Mouse (Mus musculus): ENCODE results near the gene Nol3. TPM values are rescaled to one million over a fixed set of nuclear protein-coding genes. Genes with fewer than 3 reads are reported as not detected.

Gene Nol3
- polyA plus RNA-seq, 1 experiment from 2014 or later, result 2.8 TPM

GRCm38 (mm10) chr8:105304325-105305210, 28.6 kb downstream of the Nol3 start:
- ATAC-seq (ENCODE audit: insufficient number of reproducible peaks, insufficient read depth, low FRiP score, low TSS enrichment, low read depth), result no peak
- H3K27ac ChIP-seq, result peak overlapping the region; percentile 80
- WGBS, result 49% methylated on average over 9 of the region's 9 CpGs

GRCm38 (mm10) chr8:105305211-105306145, 29.5 kb downstream of the Nol3 start, which contains the start of gene Elmo3:
Elmo3 (plus strand) TSS chr8:105305601.
- peak; percentile 60 for ATAC-seq (ENCODE audit: insufficient number of reproducible peaks, insufficient read depth, low FRiP score, low TSS enrichment, low read depth)
- Histone ChIP-seq H3K4me2 (peak within 1 kb of the TSS; percentile 71), H3K9me3 (no peaks in the 10 kb centered on the region), H3K27ac (peak within 1 kb of the TSS; percentile 80), H3K27me3 (no peaks in the 10 kb centered on the region), H3K4me1 (peaks cover 28% of the 10 kb centered on the region), H3K9ac (peak within 1 kb of the TSS; percentile 70), H3K4me3 (peak within 1 kb of the TSS; percentile 43), H3K36me3 (peaks cover 79% of the 10 kb centered on the region)
- WGBS, result 10% methylated on average over 27 of the region's 30 CpGs

More at GRCm38 (mm10) chr8:105304325-105305210, 28.6 kb downstream of the Nol3 start:
- no peaks in the 10 kb centered on the region for H3K9me3 ChIP-seq
- peak overlapping the region; percentile 71; the same call in 1 of the 2 replicates for H3K4me2 ChIP-seq
- peaks cover 28% of the 10 kb centered on the region for H3K4me1 ChIP-seq
- H3K9ac ChIP-seq, result no peak overlapping the region
- no peak overlapping the region for H3K4me3 ChIP-seq
- H3K27me3 ChIP-seq, result no peaks in the 10 kb centered on the region
- peaks cover 80% of the 10 kb centered on the region for H3K36me3 ChIP-seq

- H3K4me3 ChIP-seq, result peak overlapping the region; percentile 43
- WGBS, result 24% methylated on average over 5 of the region's 5 CpGs
- peaks cover 28% of the 10 kb centered on the region for H3K4me1 ChIP-seq
- H3K4me2 ChIP-seq, result peak overlapping the region; percentile 71
- H3K36me3 ChIP-seq, result peaks cover 79% of the 10 kb centered on the region
- H3K27ac ChIP-seq, result peak overlapping the region; percentile 80
- no peaks in the 10 kb centered on the region for H3K9me3 ChIP-seq
- no peaks in the 10 kb centered on the region for H3K27me3 ChIP-seq
- peak; percentile 1; the same call in 1 of the 2 replicates for ATAC-seq (ENCODE audit: insufficient number of reproducible peaks, insufficient read depth, low FRiP score, low TSS enrichment, low read depth)
- peak overlapping the region; percentile 70 for H3K9ac ChIP-seq
These were observed 30.3 kb downstream of the Nol3 start for GRCm38 (mm10) chr8:105306146-105306691.

DNA sequence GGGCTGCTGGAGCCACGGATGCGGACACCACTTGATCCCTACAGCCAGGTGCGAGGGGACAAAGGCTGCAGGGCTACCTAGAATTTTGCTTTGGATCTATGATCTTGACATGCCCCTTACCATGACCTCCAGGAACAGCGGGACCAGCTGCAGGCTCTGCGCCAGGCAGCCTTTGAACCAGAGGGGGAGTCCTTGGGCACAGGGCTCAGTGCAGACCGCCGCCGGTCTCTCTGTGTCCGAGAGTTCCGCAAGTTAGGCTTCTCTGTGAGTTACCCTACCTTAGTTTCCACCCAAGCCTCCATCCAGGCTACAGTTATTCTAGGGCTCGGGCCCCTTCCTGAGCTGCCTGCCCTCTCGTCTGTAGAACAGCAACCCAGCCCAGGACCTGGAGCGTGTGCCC, 31.7 kb downstream of the Nol3 start:
- Histone ChIP-seq H3K36me3 (peaks cover 79% of the 10 kb centered on the region), H3K9ac (no peak overlapping the region), H3K4me3 (no peak overlapping the region), H3K4me1 (peaks cover 28% of the 10 kb centered on the region), H3K4me2 (no peak overlapping the region), H3K27me3 (no peaks in the 10 kb centered on the region), H3K27ac (no peak overlapping the region), H3K9me3 (no peaks in the 10 kb centered on the region)
- ATAC-seq (ENCODE audit: insufficient number of reproducible peaks, insufficient read depth, low FRiP score, low TSS enrichment, low read depth), result no peak
- WGBS, result 96% methylated on average over 13 of the region's 13 CpGs

- 92% methylated on average over 10 of the region's 10 CpGs for WGBS
These were observed 32.5 kb downstream of the Nol3 start for GRCm38 (mm10) chr8:105308428-105308827.

DNA sequence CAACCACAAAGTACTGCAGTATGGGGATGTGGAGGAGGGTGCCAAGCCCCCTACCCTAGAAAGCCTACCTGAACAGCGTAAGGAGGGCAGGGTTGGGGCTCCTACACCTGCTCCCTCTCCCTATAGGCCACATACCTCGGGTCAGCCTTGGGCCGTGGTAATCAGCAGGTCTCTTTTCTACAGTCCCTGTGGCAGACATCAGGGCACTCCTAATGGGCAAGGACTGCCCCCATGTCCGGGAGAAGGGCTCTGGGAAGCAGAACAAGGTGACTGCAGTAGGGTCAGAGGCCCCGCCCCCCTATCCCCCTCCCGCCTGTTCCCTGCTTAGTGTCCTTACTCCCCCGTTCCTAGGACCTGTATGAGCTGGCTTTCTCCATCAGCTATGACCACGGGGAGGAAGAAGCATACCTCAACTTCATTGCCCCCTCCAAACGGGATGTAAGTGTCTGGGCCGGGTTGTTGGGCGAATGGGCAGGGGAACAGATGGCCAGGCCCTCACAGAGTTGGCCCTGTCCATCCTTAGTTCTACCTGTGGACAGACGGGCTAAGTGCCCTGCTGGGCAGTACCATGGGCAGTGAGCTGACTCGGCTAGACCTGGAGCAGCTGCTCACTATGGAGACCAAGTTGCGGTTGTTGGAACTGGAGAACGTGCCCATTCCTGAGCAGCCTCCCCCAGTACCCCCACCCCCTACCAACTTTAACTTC, 33.4 kb downstream of the Nol3 start:
- Histone ChIP-seq H3K27ac (no peak overlapping the region), H3K4me1 (peaks cover 24% of the 10 kb centered on the region), H3K9me3 (no peaks in the 10 kb centered on the region), H3K4me3 (no peak overlapping the region), H3K36me3 (peaks cover 81% of the 10 kb centered on the region), H3K27me3 (no peaks in the 10 kb centered on the region), H3K9ac (no peak overlapping the region), H3K4me2 (no peak overlapping the region)
- WGBS, result 79% methylated on average over 15 of the region's 15 CpGs
- no peak for ATAC-seq (ENCODE audit: insufficient number of reproducible peaks, insufficient read depth, low FRiP score, low TSS enrichment, low read depth)

More at GRCm38 (mm10) chr8:105308428-105308827, 32.5 kb downstream of the Nol3 start:
- no peaks in the 10 kb centered on the region for H3K27me3 ChIP-seq
- no peak overlapping the region for H3K4me3 ChIP-seq
- no peak overlapping the region for H3K27ac ChIP-seq
- no peak overlapping the region for H3K4me2 ChIP-seq
- H3K9ac ChIP-seq, result no peak overlapping the region
- H3K9me3 ChIP-seq, result no peaks in the 10 kb centered on the region
- peaks cover 28% of the 10 kb centered on the region for H3K4me1 ChIP-seq
- no peak for ATAC-seq (ENCODE audit: insufficient number of reproducible peaks, insufficient read depth, low FRiP score, low TSS enrichment, low read depth)
- peaks cover 79% of the 10 kb centered on the region for H3K36me3 ChIP-seq

DNA sequence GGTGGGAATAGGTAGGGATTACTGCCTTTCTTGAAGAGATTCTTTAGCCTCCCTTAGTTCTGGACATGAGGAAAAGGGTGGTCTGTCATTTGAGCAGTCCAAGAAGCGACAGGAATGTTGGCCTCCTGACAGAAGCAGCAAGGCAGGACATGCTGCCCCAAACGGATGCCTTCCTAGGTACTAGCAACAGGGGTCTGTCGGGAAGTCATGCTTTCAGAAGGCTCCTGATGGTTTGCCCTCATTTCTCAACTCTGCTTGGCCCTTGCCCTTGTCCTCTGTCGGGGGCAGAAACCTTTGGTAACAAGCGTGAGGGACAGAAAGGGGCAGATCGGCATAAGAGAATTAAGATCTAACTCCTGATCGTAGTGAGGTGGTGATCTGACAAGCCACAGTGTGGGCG, 34.2 kb downstream of the Nol3 start:
- no peak for ATAC-seq (ENCODE audit: insufficient number of reproducible peaks, insufficient read depth, low FRiP score, low TSS enrichment, low read depth)
- Histone ChIP-seq H3K4me3 (no peak overlapping the region), H3K9ac (no peak overlapping the region), H3K27ac (no peak overlapping the region), H3K4me2 (no peak overlapping the region), H3K4me1 (peaks cover 16% of the 10 kb centered on the region), H3K36me3 (peaks cover 83% of the 10 kb centered on the region), H3K9me3 (no peaks in the 10 kb centered on the region), H3K27me3 (no peaks in the 10 kb centered on the region)
- WGBS, result 87% methylated on average over 8 of the region's 8 CpGs

DNA sequence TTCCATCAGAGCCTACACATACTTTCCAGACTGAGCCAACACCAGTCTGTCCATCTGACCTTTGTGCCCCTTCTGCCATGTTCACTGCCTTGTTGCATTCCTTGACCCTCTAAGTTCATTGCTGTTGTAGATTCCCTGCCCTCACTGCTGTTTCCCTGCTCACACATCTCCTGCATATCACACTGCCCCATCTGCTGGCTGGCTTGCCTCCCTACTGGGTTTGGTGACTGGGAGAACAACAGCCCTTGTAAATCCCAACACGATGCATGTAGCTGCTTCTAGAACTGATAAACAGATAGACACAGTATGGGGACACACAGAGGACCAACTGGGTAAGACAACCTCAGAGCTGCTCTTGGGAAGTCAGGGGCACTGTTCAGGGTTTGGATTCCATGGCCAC, 35.8 kb downstream of the Nol3 start:
- peaks cover 94% of the 10 kb centered on the region for H3K36me3 ChIP-seq
- H3K4me2 ChIP-seq, result no peak overlapping the region
- WGBS, result 93% methylated on average over 1 of the region's 1 CpGs
- H3K9ac ChIP-seq, result no peak overlapping the region
- H3K27ac ChIP-seq, result no peak overlapping the region
- no peak for ATAC-seq (ENCODE audit: insufficient number of reproducible peaks, insufficient read depth, low FRiP score, low TSS enrichment, low read depth)
- peaks cover 1% of the 10 kb centered on the region for H3K4me1 ChIP-seq
- H3K9me3 ChIP-seq, result no peaks in the 10 kb centered on the region
- H3K27me3 ChIP-seq, result no peaks in the 10 kb centered on the region
- H3K4me3 ChIP-seq, result no peak overlapping the region

- Histone ChIP-seq H3K4me2 (no peak overlapping the region), H3K4me1 (no peaks in the 10 kb centered on the region), H3K4me3 (no peak overlapping the region), H3K9ac (no peak overlapping the region), H3K27ac (no peak overlapping the region), H3K36me3 (peaks cover 93% of the 10 kb centered on the region), H3K27me3 (no peaks in the 10 kb centered on the region), H3K9me3 (no peaks in the 10 kb centered on the region)
- ATAC-seq (ENCODE audit: insufficient number of reproducible peaks, insufficient read depth, low FRiP score, low TSS enrichment, low read depth), result no peak
- WGBS, result 93% methylated on average over 8 of the region's 8 CpGs
These were observed 37.0 kb downstream of the Nol3 start for GRCm38 (mm10) chr8:105312891-105313481.

DNA sequence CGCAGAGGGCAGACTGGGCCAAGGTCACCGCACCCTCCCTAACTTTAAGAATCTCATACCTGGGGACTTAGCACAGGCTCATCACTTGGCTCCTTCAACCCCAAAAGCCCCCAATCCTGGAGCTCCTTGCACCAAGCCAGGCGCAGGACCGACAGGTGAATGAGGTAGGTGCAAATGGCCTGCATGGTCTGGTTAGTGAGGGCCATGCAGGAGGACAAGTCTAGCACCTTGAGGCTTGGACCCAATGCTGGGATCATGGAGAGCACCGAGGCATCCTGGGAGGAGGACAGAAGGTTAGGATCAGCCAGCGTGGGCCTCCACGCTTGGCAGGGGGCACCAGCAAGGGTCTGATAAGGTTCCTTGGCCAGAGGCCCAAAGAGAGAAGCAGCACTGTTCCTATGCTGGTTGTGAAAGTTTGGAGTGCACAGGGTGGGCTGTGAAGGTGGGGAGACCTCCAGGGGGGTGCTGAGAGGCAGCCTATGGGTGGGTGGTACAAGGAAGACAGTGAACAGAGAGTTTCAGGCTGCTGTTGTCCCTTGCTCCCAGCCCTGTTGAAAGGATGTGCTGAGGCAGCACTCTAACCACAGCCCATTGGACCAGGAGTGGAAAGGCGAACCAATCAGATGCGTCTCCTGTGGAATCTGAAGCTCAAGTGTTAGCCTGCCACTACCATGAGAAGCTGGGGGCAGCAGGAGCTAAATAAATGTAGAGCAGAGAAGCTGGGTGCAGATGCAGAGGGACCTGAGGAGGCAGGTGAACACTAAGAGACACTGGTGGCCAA, 37.9 kb downstream of the Nol3 start:
- H3K36me3 ChIP-seq, result peaks cover 93% of the 10 kb centered on the region
- H3K9ac ChIP-seq, result no peak overlapping the region
- no peaks in the 10 kb centered on the region for H3K4me1 ChIP-seq
- H3K27ac ChIP-seq, result no peak overlapping the region
- H3K4me2 ChIP-seq, result no peak overlapping the region
- no peak overlapping the region for H3K4me3 ChIP-seq
- no peak for ATAC-seq (ENCODE audit: insufficient number of reproducible peaks, insufficient read depth, low FRiP score, low TSS enrichment, low read depth)
- WGBS, result 83% methylated on average over 9 of the region's 9 CpGs
- H3K9me3 ChIP-seq, result no peaks in the 10 kb centered on the region
- H3K27me3 ChIP-seq, result no peaks in the 10 kb centered on the region
